Mouse (Mus musculus) erythroblast, embryonic 14.5 days (primary cell): ENCODE data around the gene Ankrd44.

Experiments
- GATA1 ChIP-seq: IDR thresholded peaks from 2 replicates; pipeline ENCODE4 v1.6.1; 2012; ENCODE audit warnings: low read length, inconsistent platforms, mixed read lengths
- TAL1 ChIP-seq: IDR thresholded peaks from 3 replicates; pipeline ENCODE4 v1.6.1; 2012; ENCODE audit warnings: low read length, inconsistent platforms, mixed read lengths

DNA sequence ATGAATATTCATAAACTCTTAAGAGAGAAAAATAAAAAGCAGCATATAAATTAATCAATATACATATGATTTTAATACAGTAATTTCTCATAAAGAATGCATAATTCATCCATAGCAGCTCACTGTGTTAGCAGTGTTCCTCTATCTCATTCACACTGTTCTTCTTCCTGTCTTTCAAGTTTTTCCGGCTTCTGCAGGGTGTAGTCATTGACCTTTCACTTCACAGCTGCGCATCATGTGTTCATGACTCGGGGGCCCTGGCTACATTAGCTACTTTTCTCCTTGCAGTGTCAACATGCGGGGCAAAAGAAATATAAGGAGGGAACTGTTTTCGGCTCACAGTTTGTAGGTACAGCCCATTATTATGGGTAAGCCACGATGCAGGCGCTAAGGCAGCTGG, 314.3 kb downstream of the Ankrd44 start:
- no peak for TF ChIP-seq GATA1
- no peak for TF ChIP-seq TAL1
